Mouse (Mus musculus) 3T3-L1 (cell line): Measurements from ENCODE around the gene Gm10306.

Experiments used
- DNase-seq: peaks from one replicate; pipeline ENCODE4 v3.0.0-alpha.2; 2015; ENCODE audit warnings: low read depth, low spot score

Gm10306 gene

GRCm38 (mm10) chr4:94605591-94605990 lies 49.2 kb downstream of the Gm10306 start:
- DNase-seq, result no peak
